Mouse (Mus musculus) embryonic stem cell, embryonic (primary cell): ENCODE data around the gene Gorasp2.

Experiments
- CTCF ChIA-PET, 4 experiments: fragments of 300-600 bp in 2 of 4; fragments of 350-600 bp in 2 of 4; sonication (Branson Sonifier 250); formaldehyde crosslinking; loops; one replicate each; lab custom pipeline; 2022; ENCODE audit warnings: inconsistent platforms in 2 of 4; lab: Charles Lee
- POLR2A ChIA-PET, 4 experiments: fragments of 300-600 bp in 2 of 4; fragments of 350-600 bp in 2 of 4; sonication (Branson Sonifier 250); formaldehyde crosslinking; loops; one replicate each; lab custom pipeline; 2022; ENCODE audit warnings: antibody characterized with exemption in 4 of 4, inconsistent platforms in 1 of 4; lab: Charles Lee

The Gorasp2 gene

GRCm38 (mm10) chr2:70690195-70690594 lies 28.8 kb downstream of the Gorasp2 start:
- POLR2A ChIA-PET: interaction anchor here (0.6 to 3.8 kb wide), 41 partner anchors 8 to 1285 kb away, joined by 3 to 36 read pairs (median 4); partner anchors contain the start of genes Gorasp2 (in 3 of the 4), Gm26558 (in 2 of the 4) and Cybrd1 (in 1 of the 4)
- CTCF ChIA-PET: interaction anchor here (0.6 to 2.3 kb wide), 13 partner anchors 12 to 563 kb away, joined by 3 to 10 read pairs (median 4); partner anchors contain the start of genes Gm26558 (in 1 of the 4) and Gorasp2 (in 1 of the 4)

DNA sequence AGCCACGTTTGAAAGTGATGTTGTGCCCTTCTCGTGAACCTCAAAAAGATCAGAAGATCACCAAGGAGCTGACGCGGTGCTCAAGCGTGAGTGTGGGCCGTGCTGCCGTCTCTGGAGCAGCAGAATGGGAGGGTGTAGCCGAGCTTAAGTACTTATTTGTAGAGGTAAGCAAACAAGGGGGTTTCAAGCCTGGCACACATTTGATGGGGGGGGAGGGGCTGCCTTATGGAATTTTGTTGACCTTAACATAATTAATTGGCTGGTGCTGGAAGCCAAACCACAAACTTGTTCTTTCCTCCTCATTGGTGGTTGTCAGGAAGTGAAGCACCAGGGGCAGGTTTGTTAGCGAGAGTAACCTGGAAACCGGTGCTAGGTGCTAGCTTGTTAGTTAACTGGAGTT lies 34.3 kb downstream of the Gorasp2 start:
- CTCF ChIA-PET: interaction anchor here in 2 of 4 experiments (0.5 to 0.6 kb wide), 5 partner anchors 8 to 909 kb away, joined by 3 to 8 read pairs (median 6); no protein-coding TSS in a partner anchor
- POLR2A ChIA-PET: interaction anchor here (0.5 to 1.4 kb wide), 10 partner anchors 9 to 661 kb away, joined by 3 to 8 read pairs (median 4); partner anchors contain the start of genes Dcaf17 (in 1 of the 4) and Mettl8 (in 1 of the 4)

- CTCF ChIA-PET: interaction anchor here in 3 of 4 experiments (0.5 to 2.0 kb wide), 3 partner anchors 9 to 664 kb away, joined by 3 to 6 read pairs (median 4); no protein-coding TSS in a partner anchor
- POLR2A ChIA-PET: interaction anchor here (0.6 to 2.3 kb wide), 8 partner anchors 9 to 654 kb away, joined by 3 to 13 read pairs (median 5); no protein-coding TSS in a partner anchor
Observed at GRCm38 (mm10) chr2:70700851-70701250, 39.5 kb downstream of the Gorasp2 start.

DNA sequence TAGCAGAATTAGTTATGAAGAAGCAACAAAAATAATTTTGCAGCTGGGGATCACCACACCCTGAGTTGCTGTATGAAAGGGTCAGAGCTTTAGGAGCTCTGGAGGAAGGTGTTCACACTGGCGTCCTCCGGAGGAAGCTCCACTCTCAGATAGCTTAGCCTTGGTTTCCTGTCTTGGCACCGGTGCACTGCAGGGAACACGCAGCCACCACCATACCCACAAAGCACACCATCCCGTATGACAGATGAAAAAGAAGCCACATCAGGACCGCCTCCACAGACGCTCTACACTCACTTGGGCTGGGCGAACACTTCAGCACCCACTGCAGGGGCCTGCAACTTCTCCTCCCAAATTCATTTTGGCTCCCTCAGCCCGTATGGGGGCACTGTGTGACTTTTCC lies 40.2 kb downstream of the Gorasp2 start:
- CTCF ChIA-PET: interaction anchor here in 2 of 4 experiments (0.5 to 0.8 kb wide), 4 partner anchors 65 to 665 kb away, joined by 3 to 7 read pairs (median 3); no protein-coding TSS in a partner anchor

GRCm38 (mm10) chr2:70702403-70702802 lies 41.0 kb downstream of the Gorasp2 start:
- POLR2A ChIA-PET: interaction anchor here (0.6 to 2.4 kb wide), 7 partner anchors 9 to 665 kb away, joined by 3 to 13 read pairs (median 6); no protein-coding TSS in a partner anchor
- CTCF ChIA-PET: interaction anchor here in 3 of 4 experiments (0.6 to 0.8 kb wide), 5 partner anchors 346 to 683 kb away, joined by 3 to 18 read pairs (median 3); no protein-coding TSS in a partner anchor

More for the DNA sequence above, 40.2 kb downstream of the Gorasp2 start:
- POLR2A ChIA-PET: interaction anchor here in 3 of 4 experiments (1.3 to 2.3 kb wide), 4 partner anchors 8 to 11 kb away, joined by 4 to 13 read pairs (median 9); no protein-coding TSS in a partner anchor

DNA sequence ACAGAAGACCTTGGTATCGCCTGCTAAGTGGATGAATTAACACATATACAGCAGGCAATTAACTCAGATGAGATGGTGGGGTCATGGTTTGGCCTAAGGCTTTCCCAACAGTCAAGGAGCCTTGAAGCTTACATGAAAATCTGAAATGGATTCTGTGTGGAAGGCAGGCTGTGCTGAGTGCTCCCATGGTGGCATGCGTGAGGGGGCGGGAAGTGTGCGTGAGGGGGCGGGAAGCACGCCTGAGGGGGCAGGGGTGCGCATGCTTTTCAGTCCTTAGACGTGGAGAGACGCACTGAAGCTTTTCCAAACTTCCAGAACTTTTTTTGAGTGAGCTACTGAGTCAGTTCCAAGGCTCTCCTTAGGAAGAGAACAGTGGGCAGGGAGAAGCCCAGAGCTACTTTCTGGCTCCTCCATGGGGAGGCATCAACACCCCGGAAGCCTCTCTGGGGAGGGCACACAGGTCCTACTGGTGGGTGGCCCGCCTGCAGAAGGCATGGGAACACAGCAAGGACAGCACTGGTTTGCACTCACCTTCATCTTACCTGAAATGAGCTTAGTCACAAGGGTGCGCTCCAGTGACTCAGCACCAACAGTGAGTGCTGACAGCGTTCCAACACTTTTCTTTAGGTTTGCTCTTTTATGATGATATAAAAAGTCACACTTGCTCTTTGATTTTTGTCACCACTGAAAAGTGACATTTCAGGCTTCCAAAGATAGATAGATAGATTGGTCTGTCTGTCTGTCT lies 47.8 kb downstream of the Gorasp2 start:
- CTCF ChIA-PET: interaction anchor here (0.5 to 1.2 kb wide), 10 partner anchors 9 to 719 kb away, joined by 3 to 12 read pairs (median 3); partner anchors contain the start of gene Dync1i2 (in 1 of the 4)
- POLR2A ChIA-PET: interaction anchor here in 3 of 4 experiments (0.5 to 4.8 kb wide), 31 partner anchors 9 to 1164 kb away, joined by 3 to 16 read pairs (median 4); partner anchors contain the start of genes Dcaf17 (in 1 of the 3), Hat1 (in 1 of the 3), Mettl8 (in 1 of the 3) and Pdk1 (in 1 of the 3)

DNA sequence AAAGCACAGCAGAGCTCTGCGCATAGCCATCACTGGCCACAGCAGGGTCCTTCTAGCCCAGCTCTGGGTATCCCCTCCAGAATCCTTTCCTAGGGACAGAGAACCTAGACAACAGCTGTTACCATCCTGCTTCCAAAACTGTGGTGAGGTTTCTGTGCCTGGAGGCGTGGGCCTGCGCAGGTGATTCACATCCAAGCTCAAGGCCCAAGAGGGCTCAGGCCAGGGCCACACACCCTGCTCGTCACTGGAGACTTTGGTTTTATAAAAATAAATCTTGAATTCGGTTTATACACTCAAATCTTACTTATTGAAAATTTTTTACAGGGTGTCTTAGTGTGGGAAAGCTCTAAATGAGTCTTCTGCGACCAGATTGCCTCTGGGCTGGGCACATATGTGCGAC lies 48.9 kb downstream of the Gorasp2 start:
- ChIA-PET CTCF (interaction anchor here in 2 of 4 experiments (0.5 to 1.1 kb wide), 2 partner anchors 29 to 143 kb away, joined by 3 read pairs; no protein-coding TSS in a partner anchor), POLR2A (interaction anchor here in 2 of 4 experiments (0.7 to 4.8 kb wide), 16 partner anchors 8 to 1163 kb away, joined by 3 to 16 read pairs (median 4); partner anchors contain the start of genes Gm26558 (in 1 of the 2), Gorasp2 (in 1 of the 2) and Pdk1 (in 1 of the 2))

- ChIA-PET POLR2A (interaction anchor here in 2 of 4 experiments (0.9 to 2.5 kb wide), 4 partner anchors 10 to 325 kb away, joined by 3 to 16 read pairs (median 8); partner anchors contain the start of genes Gm26558 (in 1 of the 2) and Gorasp2 (in 1 of the 2)), CTCF (interaction anchor here in 1 of 4 experiments (0.5 kb wide), 1 partner anchor 142 kb away, joined by 3 read pairs; no protein-coding TSS in a partner anchor)
Observed at GRCm38 (mm10) chr2:70710878-70711277, 49.5 kb downstream of the Gorasp2 start.

- POLR2A ChIA-PET: interaction anchor here in 1 of 4 experiments (0.7 to 1.5 kb wide), 5 partner anchors 14 to 61 kb away, joined by 3 read pairs; no protein-coding TSS in a partner anchor
Observed at GRCm38 (mm10) chr2:70723610-70724243, 62.4 kb downstream of the Gorasp2 start.

DNA sequence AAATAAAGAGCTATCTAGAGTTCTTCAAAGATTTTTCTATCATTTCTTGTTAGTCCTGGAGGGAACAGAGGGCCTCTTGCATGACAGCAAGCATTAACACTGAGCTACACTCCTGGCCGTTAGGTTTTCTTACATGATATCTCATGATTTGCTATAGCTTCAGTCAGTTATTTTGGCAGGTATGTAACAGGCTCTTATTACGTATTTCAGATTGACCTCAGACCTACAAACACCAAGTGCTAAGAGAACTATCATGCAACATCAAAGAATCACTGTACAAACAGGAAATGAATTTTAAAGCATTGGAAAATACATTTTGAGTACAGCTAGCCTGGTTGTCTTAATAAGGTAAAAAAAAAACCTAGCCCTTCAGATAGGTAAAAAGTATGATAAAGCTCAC lies 65.7 kb downstream of the Gorasp2 start:
- ChIA-PET POLR2A (interaction anchor here in 1 of 4 experiments (0.5 to 0.7 kb wide), 2 partner anchors 268 to 1008 kb away, joined by 3 to 6 read pairs; no protein-coding TSS in a partner anchor), CTCF (interaction anchor here in 2 of 4 experiments (0.6 to 1.5 kb wide), 3 partner anchors 23 to 1017 kb away, joined by 3 to 4 read pairs (median 4); no protein-coding TSS in a partner anchor)

More at GRCm38 (mm10) chr2:70723610-70724243, 62.4 kb downstream of the Gorasp2 start:
- CTCF ChIA-PET: interaction anchor here in 1 of 4 experiments (0.6 kb wide), 1 partner anchor 20 kb away, joined by 4 read pairs; no protein-coding TSS in a partner anchor

DNA sequence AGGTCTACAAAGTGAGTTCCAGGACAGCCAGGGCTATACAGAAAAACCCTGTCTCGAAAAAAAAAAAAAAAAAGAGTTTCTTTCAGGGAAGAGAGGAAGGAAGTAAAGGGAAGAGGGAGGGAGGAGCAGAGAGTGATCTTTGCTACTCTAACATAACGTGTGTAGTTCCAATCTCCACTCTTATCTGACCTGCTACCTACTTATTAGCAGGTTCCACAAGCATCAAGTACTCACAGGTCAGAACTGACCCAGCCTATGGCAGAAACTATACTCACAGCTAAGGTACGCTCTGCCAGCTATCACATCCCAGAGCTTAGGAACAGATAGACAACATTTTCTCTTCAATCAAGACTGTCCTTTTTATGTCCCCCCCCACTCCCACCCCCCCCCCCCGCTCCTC lies 74.2 kb downstream of the Gorasp2 start:
- POLR2A ChIA-PET: interaction anchor here in 2 of 4 experiments (0.6 to 1.4 kb wide), 4 partner anchors 12 to 708 kb away, joined by 3 read pairs; no protein-coding TSS in a partner anchor
- CTCF ChIA-PET: no interaction called here

DNA sequence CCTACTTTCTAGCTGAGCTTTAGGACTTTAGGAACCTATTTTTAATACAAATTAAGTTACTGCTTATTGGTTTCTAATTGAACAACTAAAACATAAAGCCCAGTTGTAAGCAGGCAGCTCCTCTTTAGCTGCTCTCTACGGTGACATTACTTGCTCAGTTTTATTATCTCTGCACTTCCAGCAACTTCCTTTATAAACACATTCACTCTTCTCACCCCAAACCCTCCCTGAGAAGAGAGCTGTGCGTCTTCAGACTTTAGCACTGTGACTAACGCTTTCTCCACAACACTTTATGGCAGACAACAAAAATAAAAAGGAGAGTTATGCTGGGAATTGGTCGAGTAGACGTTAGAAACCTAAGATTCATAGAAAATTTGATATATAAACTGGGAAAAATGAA lies 74.6 kb downstream of the Gorasp2 start:
- POLR2A ChIA-PET: interaction anchor here in 2 of 4 experiments (0.6 to 1.4 kb wide), 3 partner anchors 12 to 401 kb away, joined by 3 read pairs; no protein-coding TSS in a partner anchor
- CTCF ChIA-PET: interaction anchor here in 1 of 4 experiments (0.9 kb wide), 1 partner anchor 336 kb away, joined by 3 read pairs; no protein-coding TSS in a partner anchor

DNA sequence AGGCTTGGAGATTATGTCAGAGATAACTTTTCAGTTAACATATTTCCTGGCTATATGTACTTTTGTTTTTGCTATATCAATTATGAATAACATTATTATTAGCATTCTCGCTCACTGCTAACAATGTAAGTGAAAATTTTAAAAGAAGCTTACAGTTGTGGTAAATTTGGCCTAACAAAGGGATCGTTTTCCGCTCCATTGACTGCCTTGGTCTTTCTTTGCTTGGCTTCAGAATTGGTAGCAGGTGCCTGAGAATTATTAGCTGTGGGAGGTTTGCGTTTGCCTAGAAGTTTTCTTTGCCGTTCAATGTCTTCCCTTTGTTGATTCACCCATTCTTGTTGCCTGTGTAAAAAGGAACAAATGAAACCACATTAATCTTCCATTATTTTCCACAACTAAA lies 80.5 kb downstream of the Gorasp2 start:
- CTCF ChIA-PET: no interaction called here
- POLR2A ChIA-PET: interaction anchor here in 1 of 4 experiments (0.9 kb wide), 1 partner anchor 31 kb away, joined by 3 read pairs; no protein-coding TSS in a partner anchor

DNA sequence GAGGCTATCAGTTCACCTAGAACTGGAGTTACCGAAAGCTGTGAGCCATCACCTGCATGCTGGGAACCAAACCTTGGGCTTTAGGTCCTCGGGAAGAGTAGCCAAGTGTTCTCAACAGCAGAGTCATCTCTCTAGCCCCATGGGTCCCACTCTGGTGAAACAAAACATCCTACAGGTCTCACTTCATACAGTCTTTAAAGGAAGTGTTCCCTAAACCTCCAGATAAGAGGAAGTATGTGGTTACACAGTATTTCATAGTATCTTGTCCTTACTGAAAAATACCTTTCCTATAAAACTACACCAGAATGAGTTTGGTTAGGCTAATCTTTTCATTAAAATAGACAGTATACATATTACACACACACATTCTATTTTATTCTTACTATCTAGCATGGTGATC lies 81.2 kb downstream of the Gorasp2 start:
- POLR2A ChIA-PET: no interaction called here
- CTCF ChIA-PET: no interaction called here

- ChIA-PET POLR2A (no interaction called here), CTCF (no interaction called here)
Observed at GRCm38 (mm10) chr2:70751655-70752054, 90.3 kb downstream of the Gorasp2 start.

DNA sequence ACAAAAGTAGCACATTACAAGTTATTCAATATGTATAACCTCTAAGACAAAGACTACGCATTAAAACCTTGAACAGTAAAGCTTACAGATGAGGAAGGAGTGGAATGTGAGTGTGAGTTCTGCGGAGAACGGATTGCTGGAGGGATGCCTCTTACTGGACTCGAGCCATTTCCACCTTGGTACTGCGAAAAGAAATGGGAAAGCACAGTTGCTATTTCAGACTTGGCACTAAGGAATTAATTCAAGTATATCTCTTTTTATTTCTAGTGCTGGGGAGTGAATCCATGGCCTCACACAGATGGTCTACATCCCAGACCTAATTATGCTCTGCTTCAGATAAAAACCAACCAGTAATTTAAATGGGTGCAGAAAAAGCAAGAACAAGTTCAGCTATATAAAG lies 90.8 kb downstream of the Gorasp2 start:
- ChIA-PET CTCF (no interaction called here), POLR2A (no interaction called here)
